Mouse (Mus musculus): Measurements from ENCODE around the gene Cdc14b. TPM values are rescaled to one million over a fixed set of nuclear protein-coding genes. Genes with fewer than 3 reads are reported as not detected.

The Cdc14b gene
- polyA plus RNA-seq, 1 experiment = 4.7 TPM

DNA sequence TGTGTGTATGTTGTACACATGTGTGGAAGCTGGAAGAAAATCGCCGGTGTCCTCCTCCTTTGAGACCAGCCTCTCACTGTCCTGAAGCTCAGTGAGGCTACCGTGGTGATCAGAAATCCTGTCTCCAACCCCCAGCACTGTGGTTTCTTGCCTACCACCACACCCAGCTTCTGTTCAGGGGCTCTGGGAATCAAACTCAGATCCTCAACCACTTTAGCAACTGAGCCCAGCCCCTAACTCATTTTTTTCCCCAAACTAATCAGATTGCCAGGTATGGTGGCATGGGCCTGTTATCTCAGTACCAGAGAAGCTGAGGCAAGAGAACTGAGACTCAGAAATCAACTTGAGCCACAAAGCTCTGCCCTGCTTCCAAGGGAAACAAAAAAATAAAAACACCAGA lies 39.3 kb downstream of the Cdc14b start:
- Histone ChIP-seq H3ac (ENCODE audit: control insufficient read depth, insufficient read length, low read depth) (no peak overlapping the region), H3K79me2 (ENCODE audit: control insufficient read depth, insufficient read depth) (no peaks in the 10 kb centered on the region), H3K79me3 (ENCODE audit: low read depth) (no peaks in the 10 kb centered on the region), H3K36me3 (ENCODE audit: control insufficient read depth, insufficient read depth) (no peaks in the 10 kb centered on the region), H3K4me3 (ENCODE audit: insufficient read depth, poor library complexity, severe bottlenecking) (no peak overlapping the region), H3K27me3 (ENCODE audit: control insufficient read depth, insufficient read depth, insufficient read length) (no peaks in the 10 kb centered on the region)
- no peak for TF ChIP-seq MYOG (IDR thresholded peaks at IDR 0.05; ENCODE audit: control insufficient read depth, extremely low read depth, insufficient read length)
- TF ChIP-seq FOSL1 (IDR thresholded peaks at IDR 0.05; ENCODE audit: insufficient read depth, low read length, poor library complexity, severe bottlenecking) = no peak
- TF ChIP-seq USF1 (IDR thresholded peaks at IDR 0.05; ENCODE audit: low read depth) = no peak
- TF ChIP-seq MYOD1 (IDR thresholded peaks at IDR 0.05; ENCODE audit: control insufficient read depth, insufficient read length, low read depth) = no peak
- TF ChIP-seq MAX (IDR thresholded peaks at IDR 0.05) = no peak

DNA sequence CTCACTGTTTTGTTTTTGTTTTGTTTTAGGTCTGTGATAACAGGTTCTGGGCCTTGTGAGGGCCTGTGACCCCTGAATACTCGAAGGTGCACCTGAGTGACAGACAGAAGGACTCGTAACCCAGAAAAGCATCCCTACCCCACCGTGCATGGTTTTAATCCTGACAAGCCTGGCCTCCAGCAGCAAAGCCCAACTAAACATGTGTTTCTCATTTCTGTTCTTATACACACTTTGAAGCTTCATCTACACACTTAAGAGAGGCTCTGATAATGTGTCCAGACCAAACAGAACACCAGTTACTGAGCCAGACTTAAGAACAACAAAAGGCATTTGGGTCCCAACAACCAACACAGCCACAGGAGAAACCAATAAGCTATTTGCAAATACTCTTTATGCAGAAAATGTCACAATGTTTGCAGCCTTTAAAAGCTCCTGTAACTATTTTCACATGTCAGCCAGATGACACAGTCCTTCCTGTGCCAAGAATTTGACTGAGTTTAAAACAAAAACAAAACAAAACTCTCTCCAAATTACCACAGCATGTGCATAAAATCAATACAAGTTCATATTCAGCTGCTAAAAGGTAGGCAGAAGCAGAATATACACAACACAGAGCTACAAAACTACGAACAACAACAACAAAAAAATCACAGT lies 39.9 kb downstream of the Cdc14b start:
- TF ChIP-seq MAX (IDR thresholded peaks at IDR 0.05) (no peak), MYOG (IDR thresholded peaks at IDR 0.05; ENCODE audit: control insufficient read depth, extremely low read depth, insufficient read length) (no peak), USF1 (IDR thresholded peaks at IDR 0.05; ENCODE audit: low read depth) (no peak), MYOD1 (IDR thresholded peaks at IDR 0.05; ENCODE audit: control insufficient read depth, insufficient read length, low read depth) (no peak), CEBPB (IDR thresholded peaks at IDR 0.05; ENCODE audit: low read depth) (no peak), FOSL1 (IDR thresholded peaks at IDR 0.05; ENCODE audit: insufficient read depth, low read length, poor library complexity, severe bottlenecking) (no peak), CTCF (IDR thresholded peaks at IDR 0.05; ENCODE audit: control insufficient read depth, insufficient read depth, insufficient read length) (no peak)
- no peaks in the 10 kb centered on the region for H3K27me3 ChIP-seq (ENCODE audit: control insufficient read depth, insufficient read depth, insufficient read length)
- H3K36me3 ChIP-seq (ENCODE audit: control insufficient read depth, insufficient read depth) = no peaks in the 10 kb centered on the region
- H3K4me3 ChIP-seq (ENCODE audit: insufficient read depth, poor library complexity, severe bottlenecking) = no peak overlapping the region
- H3K79me3 ChIP-seq (ENCODE audit: low read depth) = no peaks in the 10 kb centered on the region
- no peak overlapping the region for H3ac ChIP-seq (ENCODE audit: control insufficient read depth, insufficient read length, low read depth)
- no peaks in the 10 kb centered on the region for H3K79me2 ChIP-seq (ENCODE audit: control insufficient read depth, insufficient read depth)

DNA sequence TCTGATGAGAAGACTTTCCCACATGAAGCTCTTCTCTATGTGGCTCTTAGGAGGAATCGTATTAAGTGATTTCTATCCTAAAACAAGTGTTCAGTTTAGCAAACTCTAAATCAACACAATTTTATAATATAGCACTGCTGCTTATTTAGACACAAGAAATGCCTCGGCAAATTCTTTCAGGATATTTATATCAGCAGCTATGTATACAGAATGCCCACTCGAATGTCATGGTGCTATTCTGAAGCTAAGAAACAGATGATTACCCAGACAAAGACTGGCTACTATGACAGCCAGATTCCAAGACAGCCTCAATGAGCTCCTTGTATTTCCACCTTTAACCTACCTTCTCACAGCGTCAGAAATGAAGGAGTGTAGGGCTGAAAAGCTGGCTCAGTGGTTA lies 42.0 kb downstream of the Cdc14b start:
- no peak for TF ChIP-seq CEBPB (IDR thresholded peaks at IDR 0.05; ENCODE audit: low read depth)
- H3ac ChIP-seq (ENCODE audit: control insufficient read depth, insufficient read length, low read depth) = no peak overlapping the region
- no peaks in the 10 kb centered on the region for H3K36me3 ChIP-seq (ENCODE audit: control insufficient read depth, insufficient read depth)
- no peaks in the 10 kb centered on the region for H3K79me3 ChIP-seq (ENCODE audit: low read depth)
- H3K4me3 ChIP-seq (ENCODE audit: insufficient read depth, poor library complexity, severe bottlenecking) = no peak overlapping the region
- no peaks in the 10 kb centered on the region for H3K79me2 ChIP-seq (ENCODE audit: control insufficient read depth, insufficient read depth)
- H3K27me3 ChIP-seq (ENCODE audit: control insufficient read depth, insufficient read depth, insufficient read length) = no peaks in the 10 kb centered on the region

DNA sequence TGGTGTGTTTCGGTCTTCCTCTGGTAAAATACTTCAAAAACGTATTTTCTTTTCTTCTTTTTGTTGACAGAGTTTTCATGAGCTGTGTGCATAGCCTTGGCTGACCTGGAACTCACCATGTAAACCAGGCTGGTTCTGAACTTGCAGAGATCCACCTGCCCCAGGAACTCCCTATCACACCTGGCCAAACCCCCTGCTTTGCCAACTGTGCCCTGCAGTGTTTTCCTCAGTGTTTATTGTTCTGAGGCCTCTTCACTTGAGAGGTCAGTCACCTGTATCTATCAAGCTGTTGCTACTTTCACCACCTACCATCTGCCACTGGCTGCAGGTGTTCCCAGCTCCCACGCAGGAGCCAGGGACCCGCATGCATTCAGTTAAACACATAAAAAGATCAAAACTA lies 48.4 kb downstream of the Cdc14b start:
- no peak for TF ChIP-seq CTCF (IDR thresholded peaks at IDR 0.05; ENCODE audit: control insufficient read depth, insufficient read depth, insufficient read length)
- TF ChIP-seq USF1 (IDR thresholded peaks at IDR 0.05; ENCODE audit: low read depth) = no peak
- TF ChIP-seq MYOG (IDR thresholded peaks at IDR 0.05; ENCODE audit: control insufficient read depth, extremely low read depth, insufficient read length) = no peak
- no peaks in the 10 kb centered on the region for H3K36me3 ChIP-seq (ENCODE audit: control insufficient read depth, insufficient read depth)

DNA sequence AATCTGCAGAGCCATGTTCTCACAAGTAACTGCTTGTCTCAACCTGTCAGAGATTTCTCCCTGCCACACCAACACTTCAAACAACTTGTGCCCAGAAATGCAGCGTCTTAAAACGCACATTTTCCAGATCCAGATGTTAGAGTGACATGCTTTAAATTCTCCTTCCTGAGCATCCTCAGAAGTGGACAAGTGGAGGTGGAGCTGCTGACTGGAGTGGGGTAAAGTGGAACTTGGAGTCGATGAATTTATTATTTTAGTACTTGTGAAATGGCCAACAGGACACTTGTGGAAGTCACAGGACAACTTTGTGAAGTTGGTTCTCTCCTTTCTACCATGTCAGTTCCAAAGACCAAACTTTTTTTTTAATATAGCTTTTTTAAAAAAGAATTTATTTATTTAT lies 49.4 kb downstream of the Cdc14b start:
- Histone ChIP-seq H3K4me3 (ENCODE audit: insufficient read depth, poor library complexity, severe bottlenecking) (no peak overlapping the region), H3ac (ENCODE audit: control insufficient read depth, insufficient read length, low read depth) (no peak overlapping the region), H3K79me3 (ENCODE audit: low read depth) (no peaks in the 10 kb centered on the region), H3K79me2 (ENCODE audit: control insufficient read depth, insufficient read depth) (no peaks in the 10 kb centered on the region), H3K27me3 (ENCODE audit: control insufficient read depth, insufficient read depth, insufficient read length) (no peaks in the 10 kb centered on the region), H3K36me3 (ENCODE audit: control insufficient read depth, insufficient read depth) (no peaks in the 10 kb centered on the region)
- no peak for TF ChIP-seq MYOD1 (IDR thresholded peaks at IDR 0.05; ENCODE audit: control insufficient read depth, insufficient read length, low read depth)
- no peak for TF ChIP-seq FOSL1 (IDR thresholded peaks at IDR 0.05; ENCODE audit: insufficient read depth, low read length, poor library complexity, severe bottlenecking)
- TF ChIP-seq MYOG (IDR thresholded peaks at IDR 0.05; ENCODE audit: control insufficient read depth, extremely low read depth, insufficient read length) = no peak
- no peak for TF ChIP-seq CEBPB (IDR thresholded peaks at IDR 0.05; ENCODE audit: low read depth)
- TF ChIP-seq CTCF (IDR thresholded peaks at IDR 0.05; ENCODE audit: control insufficient read depth, insufficient read depth, insufficient read length) = no peak
- no peak for TF ChIP-seq USF1 (IDR thresholded peaks at IDR 0.05; ENCODE audit: low read depth)
- no peak for TF ChIP-seq MAX (IDR thresholded peaks at IDR 0.05)

More for the DNA sequence above, 48.4 kb downstream of the Cdc14b start:
- no peak overlapping the region for H3ac ChIP-seq (ENCODE audit: control insufficient read depth, insufficient read length, low read depth)
- H3K27me3 ChIP-seq (ENCODE audit: control insufficient read depth, insufficient read depth, insufficient read length) = no peaks in the 10 kb centered on the region
- no peaks in the 10 kb centered on the region for H3K79me2 ChIP-seq (ENCODE audit: control insufficient read depth, insufficient read depth)
- no peaks in the 10 kb centered on the region for H3K79me3 ChIP-seq (ENCODE audit: low read depth)
- no peak overlapping the region for H3K4me3 ChIP-seq (ENCODE audit: insufficient read depth, poor library complexity, severe bottlenecking)

DNA sequence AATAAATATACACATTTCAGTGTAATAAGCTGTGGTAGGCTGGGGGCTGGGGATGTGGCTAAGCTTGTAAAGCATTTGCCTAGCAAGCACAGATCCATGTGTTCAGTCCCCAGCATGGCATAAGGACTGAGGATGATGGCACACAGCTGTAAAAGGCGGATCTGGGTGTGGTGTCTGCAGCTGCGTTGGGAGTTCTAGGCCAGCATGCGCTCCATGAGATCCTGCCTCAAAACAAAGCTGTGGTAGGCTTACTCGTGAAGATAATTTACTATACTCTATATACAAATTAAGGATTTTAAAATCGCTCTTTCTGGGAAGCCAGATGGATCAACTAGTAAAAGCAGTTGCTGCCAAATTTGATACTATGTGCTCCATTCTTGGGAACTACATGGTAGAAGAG lies 60.2 kb downstream of the Cdc14b start:
- TF ChIP-seq CTCF (IDR thresholded peaks at IDR 0.05; ENCODE audit: control insufficient read depth, insufficient read depth, insufficient read length) (no peak), MYOG (IDR thresholded peaks at IDR 0.05; ENCODE audit: control insufficient read depth, extremely low read depth, insufficient read length) (no peak), MYOD1 (IDR thresholded peaks at IDR 0.05; ENCODE audit: control insufficient read depth, insufficient read length, low read depth) (no peak), FOSL1 (IDR thresholded peaks at IDR 0.05; ENCODE audit: insufficient read depth, low read length, poor library complexity, severe bottlenecking) (no peak), CEBPB (IDR thresholded peaks at IDR 0.05; ENCODE audit: low read depth) (no peak), MAX (IDR thresholded peaks at IDR 0.05) (no peak), USF1 (IDR thresholded peaks at IDR 0.05; ENCODE audit: low read depth) (no peak)
- H3K27me3 ChIP-seq (ENCODE audit: control insufficient read depth, insufficient read depth, insufficient read length) = no peaks in the 10 kb centered on the region
- H3K4me3 ChIP-seq (ENCODE audit: insufficient read depth, poor library complexity, severe bottlenecking) = no peak overlapping the region
- peaks cover 4% of the 10 kb centered on the region for H3K36me3 ChIP-seq (ENCODE audit: control insufficient read depth, insufficient read depth)
- no peaks in the 10 kb centered on the region for H3K79me2 ChIP-seq (ENCODE audit: control insufficient read depth, insufficient read depth)
- no peak overlapping the region for H3ac ChIP-seq (ENCODE audit: control insufficient read depth, insufficient read length, low read depth)
- no peaks in the 10 kb centered on the region for H3K79me3 ChIP-seq (ENCODE audit: low read depth)
